ENCODE assay signal across 8 mouse cellular contexts in genomic region chr12:76883824-76884223, GRCm38 (mm10).
DNase-seq lines count a peak whose midpoint lies in the region; ATAC-seq lines count a peak whose summit lies in the region.

No protein-coding gene starts in this region.

- no peak overlapping the region for H3K4me3 ChIP-seq in kidney, embryonic 15.5 days (replicated peaks)

- ATAC-seq in kidney, embryonic 15.5 days (replicated peaks; ENCODE audit: low FRiP score): peak; percentile 73; the same call in 1 of the 2 replicates

- H3K27me3 ChIP-seq in kidney, embryonic 15.5 days: no peaks in the 10 kb centered on the region

- no peak overlapping the region for H3K4me2 ChIP-seq in kidney, embryonic 15.5 days

- no peak overlapping the region for H3K27ac ChIP-seq in kidney, embryonic 15.5 days

- H3K4me1 ChIP-seq in kidney, embryonic 15.5 days: peaks cover 8% of the 10 kb centered on the region

- WGBS in kidney, embryonic 15.5 days: 48% methylated on average over 9 of the region's 9 CpGs

- no peaks in the 10 kb centered on the region for H3K9me3 ChIP-seq in kidney, embryonic 15.5 days (replicated peaks)

- peaks cover 6% of the 10 kb centered on the region; the same call in 1 of the 2 replicates for H3K36me3 ChIP-seq in kidney, embryonic 15.5 days

- peak; percentile 27 for DNase-seq in embryo, embryonic 11.5 days (ENCODE audit: low read depth, low spot score)
- no peak for DNase-seq in embryo, embryonic 9.5 days (ENCODE audit: extremely low spot score)
- DNase-seq in heart, adult 11 months: peak; percentile 99
- peak; percentile 88 to 93 for DNase-seq in lung, postnatal 4 days
- no peak for DNase-seq in thymus, postnatal 10 days (ENCODE audit: low spot score in 2 of 2)
- DNase-seq in retina, embryonic 14.5 days (ENCODE audit: low spot score): no peak
- no peak for DNase-seq in frontal cortex, postnatal 10 days (ENCODE audit: low spot score in 2 of 2)

- H3K9ac ChIP-seq in kidney, embryonic 15.5 days: no peak overlapping the region

Comparison
In these comparisons a context has a peak if more than half of its experiments do, and no peak if none do; other contexts are left out.
1. DNase-seq: peak in embryo, embryonic 11.5 days (single experiment), heart, adult 11 months (single experiment) and lung, postnatal 4 days (2 of 2); none in embryo, embryonic 9.5 days (single experiment), thymus, postnatal 10 days (0 of 2), retina, embryonic 14.5 days (single experiment) and frontal cortex, postnatal 10 days (0 of 2).